Mouse (Mus musculus): ENCODE data around the gene Cbx8.

Cbx8 gene

DNA sequence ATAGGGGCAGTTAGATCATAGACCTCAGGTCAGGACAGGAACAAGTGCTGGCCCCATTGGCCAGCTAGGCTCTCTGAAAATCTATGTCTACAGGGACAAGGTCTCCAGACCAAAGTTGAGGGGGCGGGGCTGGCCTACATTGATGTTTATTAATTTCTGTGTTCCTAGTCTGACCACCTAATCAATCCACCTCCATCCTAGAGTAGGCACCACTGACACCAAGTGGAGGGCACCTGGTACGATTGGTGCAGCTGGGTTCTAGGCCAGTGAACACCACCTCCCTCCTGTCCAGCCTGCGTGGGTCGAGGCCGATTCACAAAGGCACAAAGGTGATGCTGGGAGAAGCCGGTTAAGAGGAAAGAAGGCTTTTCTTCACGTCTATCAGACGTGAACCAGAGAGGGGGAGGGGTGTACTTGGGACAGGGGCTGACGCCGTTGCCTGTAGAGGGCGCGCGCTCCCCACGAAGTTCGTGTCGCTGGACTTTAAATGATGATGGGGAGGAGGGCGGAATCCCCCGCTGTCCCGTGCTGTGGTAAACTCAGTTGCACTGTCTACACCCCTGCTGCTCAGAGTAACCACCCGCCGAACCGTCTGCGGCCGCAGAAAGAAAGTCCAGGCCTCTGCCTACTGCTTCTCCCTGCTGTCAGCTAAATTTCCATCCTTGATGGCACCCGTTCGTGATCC is 6.8 kb downstream of the Cbx8 start:
- peak; percentile 90 for DNase-seq

DNA sequence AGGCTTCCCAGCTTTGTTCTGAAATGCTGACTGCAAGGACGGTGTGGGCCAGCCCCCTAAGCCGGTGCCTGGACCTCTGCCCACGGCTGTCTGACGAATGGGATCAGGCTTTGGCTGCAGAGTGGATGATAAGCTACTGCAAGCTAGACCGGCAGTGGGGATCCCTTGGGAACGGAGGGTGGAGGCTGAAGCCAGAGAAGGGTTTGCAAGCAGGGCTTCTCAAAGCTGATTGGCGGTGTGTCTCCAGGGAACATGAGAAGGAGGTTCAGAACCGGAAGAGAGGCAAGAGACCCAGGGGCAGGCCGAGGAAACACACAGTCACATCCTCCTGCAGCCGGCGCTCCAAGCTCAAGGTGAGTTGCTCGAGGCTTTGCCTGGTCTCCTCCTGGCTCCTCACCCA is 14.6 kb downstream of the Cbx8 start:
- DNase-seq = no peak

DNA sequence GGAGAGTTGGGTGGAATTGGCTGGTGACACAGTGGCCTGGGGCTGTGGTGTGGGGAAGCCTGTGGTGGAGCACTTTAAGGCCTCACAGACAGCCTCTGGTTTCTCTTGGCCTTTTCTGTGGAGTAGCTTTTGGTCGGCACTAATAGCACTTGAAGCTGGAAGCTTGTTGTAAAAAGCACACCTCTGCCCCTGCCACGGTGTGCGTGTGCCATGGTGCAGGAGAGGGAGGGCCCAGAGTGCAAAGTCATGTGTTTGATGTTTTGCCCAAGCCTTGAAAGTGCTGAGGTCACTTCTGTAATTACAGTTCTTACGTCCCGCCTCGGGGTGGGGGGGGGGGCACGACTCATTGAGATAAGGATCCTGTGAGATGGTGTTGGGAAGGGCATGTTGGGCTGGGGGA is 16.5 kb downstream of the Cbx8 start:
- DNase-seq = no peak

GRCm38 (mm10) chr11:119023616-119023980 is 17.2 kb downstream of the Cbx8 start:
- no peak for DNase-seq

GRCm38 (mm10) chr11:119022895-119023615 is 17.7 kb downstream of the Cbx8 start, which contains the start of gene Cbx2:
Cbx2 (plus strand) TSS chr11:119022962.
- DNase-seq = peak; percentile 85

GRCm38 (mm10) chr11:119022068-119022894 is 18.5 kb downstream of the Cbx8 start:
- no peak for DNase-seq

DNA sequence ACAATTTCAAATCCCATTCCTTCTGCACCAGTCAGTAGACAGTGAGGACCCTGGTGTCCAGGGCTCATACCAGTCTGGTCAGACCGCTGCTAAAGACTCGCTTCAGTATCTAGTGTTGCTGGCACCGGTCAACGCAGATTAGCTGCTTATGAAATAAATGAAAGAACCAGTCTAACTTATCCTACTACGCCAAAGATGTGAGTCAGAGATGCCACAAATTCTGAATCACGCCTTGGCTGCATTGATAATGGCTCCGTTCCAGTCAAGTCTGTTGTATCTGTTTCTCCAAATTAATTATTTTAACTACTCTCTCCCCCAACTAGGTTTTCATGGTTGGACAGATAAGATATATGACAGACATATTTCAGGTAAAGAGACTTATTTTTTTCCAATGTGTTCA is 19.6 kb downstream of the Cbx8 start:
- no peak for DNase-seq

GRCm38 (mm10) chr11:119017506-119017905 is 23.3 kb downstream of the Cbx8 start:
- no peak for DNase-seq

- DNase-seq = no peak
These were observed 26.3 kb downstream of the Cbx8 start for GRCm38 (mm10) chr11:119014455-119014854.

DNA sequence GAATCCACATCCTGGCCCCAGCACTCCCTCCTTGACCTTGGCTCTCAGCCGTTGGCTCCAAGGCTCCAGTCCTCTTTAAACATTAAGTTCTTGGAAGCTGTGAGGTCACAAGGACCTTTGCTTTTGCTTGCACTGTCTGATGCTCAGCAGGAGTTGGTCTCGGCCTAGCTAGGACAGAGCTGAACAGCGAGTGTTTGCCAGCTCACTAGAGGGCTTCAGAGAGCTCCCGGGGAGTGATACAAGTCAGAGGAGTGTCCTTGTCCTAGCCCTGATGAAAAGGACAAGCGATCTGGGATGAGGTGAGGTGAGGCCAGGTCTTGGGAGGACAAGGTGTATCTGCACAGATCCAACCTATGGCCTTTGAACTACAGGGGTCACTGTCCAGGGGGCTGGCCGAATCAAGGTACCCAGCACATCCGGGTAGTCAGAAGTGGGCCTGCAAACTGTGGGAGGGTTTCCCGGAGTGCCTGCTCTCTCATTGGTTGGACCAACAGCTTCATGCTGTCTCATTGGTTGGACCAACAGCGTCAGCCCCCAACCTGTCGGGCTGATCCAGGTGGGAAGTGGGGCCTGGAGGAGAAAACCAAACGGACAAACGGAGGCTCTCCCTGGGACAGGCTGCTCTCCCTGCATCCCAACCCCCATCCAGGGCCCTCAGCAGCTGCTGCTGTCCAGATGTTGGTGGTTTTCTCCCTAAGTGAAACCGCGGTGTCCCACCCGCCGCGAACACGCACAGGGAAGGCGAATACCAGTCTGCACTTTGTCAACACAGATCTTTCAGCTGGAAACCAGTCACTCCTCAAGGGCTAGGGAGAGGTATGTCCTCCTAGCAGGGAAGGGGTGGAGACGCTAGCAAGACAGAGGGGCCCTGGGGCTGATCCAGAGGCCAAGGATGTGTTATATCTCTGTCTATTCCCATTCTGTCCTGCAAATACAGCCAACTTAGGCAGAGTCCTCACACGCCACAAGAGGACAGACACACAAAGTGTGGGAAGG is 33.0 kb downstream of the Cbx8 start:
- no peak for DNase-seq

DNA sequence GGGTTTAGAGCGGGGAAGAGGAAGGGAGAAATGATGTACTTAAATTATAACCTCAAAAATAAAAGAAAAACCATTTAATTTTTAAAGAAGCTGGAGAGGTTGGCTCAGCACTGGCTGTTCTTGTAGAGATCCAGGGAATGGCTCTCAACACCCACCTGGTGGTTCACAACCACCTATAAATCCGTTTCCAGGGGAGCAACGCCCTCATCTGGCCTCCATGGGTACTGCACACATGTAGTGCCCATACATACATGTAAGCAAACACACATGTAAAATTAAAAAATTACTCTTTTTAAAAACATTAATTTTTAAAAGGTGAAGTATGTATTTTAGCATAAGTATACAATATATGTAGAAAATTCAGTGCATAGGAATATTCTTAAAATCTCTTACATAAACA is 34.3 kb downstream of the Cbx8 start:
- no peak for DNase-seq

DNA sequence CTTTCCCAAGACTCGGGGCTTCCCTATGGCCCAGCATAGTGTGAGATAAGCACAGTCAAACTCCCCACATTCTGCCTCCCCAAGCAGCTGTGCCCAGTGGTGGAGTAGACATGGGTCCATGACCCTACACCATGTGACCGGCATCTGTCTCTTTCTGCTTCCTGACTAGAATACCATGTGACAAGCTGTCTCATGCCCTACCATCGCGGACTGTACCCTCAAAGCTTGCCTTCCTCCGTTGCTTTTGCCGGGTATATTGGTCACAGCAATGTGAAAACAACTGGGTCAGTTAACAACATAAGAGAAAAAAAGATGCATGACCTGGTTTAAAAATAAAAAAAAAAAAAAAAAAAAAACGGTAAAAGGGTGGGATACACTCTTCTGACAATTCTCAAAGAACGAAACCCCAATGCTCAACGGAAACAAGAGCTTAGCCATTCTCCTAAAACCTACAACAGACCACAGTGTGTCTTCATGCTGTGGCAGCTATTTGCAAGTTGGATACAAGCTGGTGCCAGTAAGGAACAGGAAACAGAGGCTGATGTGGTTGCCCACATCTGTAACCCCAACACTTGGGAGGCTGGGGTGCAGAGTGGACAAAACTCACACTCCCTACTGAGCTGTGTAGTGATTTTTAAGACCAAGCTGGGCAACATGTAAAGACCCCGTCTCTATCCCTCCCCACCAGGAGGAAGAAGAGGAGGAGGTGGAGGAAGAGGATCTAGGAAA is 35.1 kb downstream of the Cbx8 start:
- DNase-seq = no peak

DNA sequence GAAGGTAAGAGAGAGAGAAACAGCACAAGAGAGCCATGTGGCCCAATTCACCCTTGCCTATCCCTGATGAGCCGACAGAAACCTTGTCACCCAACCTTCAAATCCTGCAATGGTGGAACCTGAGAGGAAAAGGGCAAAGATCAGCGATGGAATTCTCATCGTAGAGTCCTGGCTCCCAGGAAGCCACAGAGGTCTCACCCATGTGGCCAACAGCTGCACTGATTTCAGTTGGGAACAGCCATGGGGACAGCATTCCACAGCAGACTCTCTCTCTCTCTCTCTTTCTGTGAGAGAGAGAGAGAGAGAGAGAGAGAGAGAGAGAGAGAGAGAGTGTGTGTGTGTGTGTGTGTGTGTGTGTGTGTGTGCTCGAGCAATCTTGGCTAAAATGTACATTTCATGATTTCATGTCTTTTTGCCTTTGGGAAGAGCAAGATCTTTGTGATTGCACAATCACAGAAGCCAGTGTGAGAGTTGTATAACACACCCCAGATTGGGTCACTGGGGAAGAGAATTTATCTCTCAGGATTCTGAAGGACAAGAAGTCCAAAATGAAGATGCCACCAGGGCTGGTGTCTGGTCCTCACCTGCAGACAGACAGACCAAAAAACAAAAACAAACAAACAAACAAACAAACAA is 39.2 kb downstream of the Cbx8 start:
- no peak for DNase-seq

DNA sequence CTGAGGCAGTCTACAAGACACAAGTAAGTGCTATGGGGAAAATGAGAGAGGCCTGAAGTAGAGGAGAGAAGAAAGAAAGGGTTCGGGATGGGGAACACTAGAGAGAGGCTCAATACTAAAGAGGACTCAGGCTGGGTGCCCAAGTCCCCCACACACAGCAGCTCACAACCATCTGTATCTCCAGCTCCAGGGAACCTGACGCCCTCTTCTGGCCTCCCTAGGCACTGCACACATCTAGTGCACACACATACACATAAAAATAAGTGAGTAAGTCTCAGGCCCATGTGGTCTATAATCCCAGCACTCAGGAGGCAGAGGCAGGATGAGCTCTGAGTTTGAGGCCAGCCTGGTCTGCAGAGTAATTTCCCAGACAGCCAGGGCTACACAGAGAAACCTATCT is 39.9 kb downstream of the Cbx8 start:
- DNase-seq = no peak

DNA sequence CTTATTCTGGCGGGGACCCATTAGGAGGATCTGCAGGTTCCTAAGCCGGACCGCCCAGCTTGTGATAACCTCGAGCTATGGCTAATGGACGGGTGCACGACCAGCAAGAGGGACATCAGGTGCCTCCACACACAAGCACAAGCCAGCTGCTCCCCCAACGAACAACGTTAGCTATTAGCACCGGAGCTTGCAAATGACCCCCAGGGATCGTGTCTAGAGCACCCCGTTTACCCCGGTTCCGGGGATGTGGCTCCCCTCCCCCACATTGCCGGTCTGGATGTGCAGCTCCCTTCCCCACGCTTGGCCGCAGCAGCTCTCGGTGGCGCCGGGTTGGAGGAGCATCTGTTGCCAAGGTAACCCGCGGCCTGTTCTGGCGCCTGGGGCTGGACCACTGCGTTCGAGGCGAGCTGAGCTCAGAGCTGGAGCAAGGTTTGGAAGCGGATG is 41.4 kb downstream of the Cbx8 start:
- peak; percentile 64 for DNase-seq

DNA sequence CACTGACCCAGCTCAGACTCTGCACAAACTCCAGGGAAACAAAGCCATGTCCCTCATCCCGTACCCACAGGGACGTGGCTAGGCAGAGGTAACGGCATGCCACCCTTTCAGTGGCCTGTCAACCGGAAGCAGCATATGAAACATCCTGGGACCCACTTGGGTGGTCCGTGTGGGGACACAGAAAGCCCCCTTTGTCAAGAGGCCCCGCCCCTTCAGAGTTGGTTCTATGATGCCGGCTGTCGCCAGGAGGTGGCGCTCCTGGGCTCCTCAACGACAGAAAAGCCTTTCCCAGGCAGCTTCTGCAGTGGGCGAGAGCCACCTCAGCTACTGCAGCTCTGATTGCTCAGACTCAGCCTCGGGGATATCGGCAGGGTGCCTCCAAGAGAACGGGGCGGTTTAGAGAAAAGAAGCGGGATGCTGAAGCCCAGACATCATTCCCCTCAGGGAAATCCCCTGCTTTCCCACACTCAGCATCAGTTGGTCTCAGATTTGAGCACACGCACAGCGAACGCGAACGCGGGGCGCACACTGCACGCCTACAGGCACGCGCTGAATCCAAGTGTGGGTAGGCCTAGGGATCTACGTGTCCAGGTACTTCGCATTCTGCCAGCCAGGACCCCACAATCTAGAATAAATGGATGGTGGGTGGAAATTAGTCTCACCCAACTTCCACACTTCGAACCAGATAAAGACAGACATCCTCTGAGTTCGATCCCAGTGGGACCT is 42.1 kb downstream of the Cbx8 start:
- peak; percentile 93 for DNase-seq

DNA sequence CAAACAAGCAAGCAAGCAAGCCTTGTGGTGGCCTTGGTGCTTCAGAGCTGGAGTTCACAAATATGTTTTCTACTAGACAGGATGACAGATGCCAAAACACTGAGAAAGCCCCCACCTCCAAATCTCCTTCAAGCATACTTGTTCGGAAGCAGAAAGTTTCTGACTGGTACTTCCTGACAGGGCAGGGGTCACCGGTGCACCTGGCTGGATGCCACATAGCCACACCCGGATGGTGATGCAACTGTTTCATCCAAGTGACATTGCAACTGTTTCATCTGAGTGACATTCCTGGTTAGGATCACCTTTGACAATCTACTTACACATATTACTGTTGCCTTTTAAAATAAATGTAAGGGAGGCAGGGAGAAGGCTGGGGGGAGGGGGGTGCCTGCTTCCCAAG is 43.6 kb downstream of the Cbx8 start:
- DNase-seq = no peak

- no peak for DNase-seq
These were observed 45.3 kb downstream of the Cbx8 start for GRCm38 (mm10) chr11:118995448-118995847.

GRCm38 (mm10) chr11:118992781-118993180 is 48.0 kb downstream of the Cbx8 start:
- DNase-seq = no peak

DNA sequence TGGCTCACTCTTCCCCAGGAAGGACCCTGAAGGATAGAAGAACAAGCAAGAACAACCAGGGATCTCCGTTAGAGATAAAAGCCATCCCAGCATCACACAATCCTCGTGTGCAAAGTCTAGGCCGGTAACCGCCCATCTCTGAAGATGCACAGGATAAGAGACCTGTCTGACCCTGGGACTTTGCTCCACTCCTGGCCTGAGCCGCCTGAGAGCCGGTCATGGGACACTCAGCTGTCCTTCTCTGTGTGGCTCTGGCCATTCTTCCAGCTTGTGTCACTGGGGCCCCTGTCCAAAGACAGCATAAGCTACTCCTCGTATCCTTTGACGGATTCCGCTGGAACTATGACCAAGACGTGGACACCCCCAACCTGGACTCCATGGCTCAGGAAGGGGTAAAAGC is 52.8 kb downstream of the Cbx8 start, which contains the start of gene Enpp7:
Enpp7 (plus strand) TSS at position 190 of the 400 bp plus-strand sequence.
- DNase-seq = no peak
